Comparison of ENCODE assay signal across 24 mouse cellular contexts in genomic region chr12:85141096-85141495, GRCm38 (mm10). TPM values are rescaled to one million over a fixed set of nuclear protein-coding genes. Genes with fewer than 3 reads are reported as not detected.
"Had no signal": no experiment of that assay in that cellular context is flagged by ENCODE, and none has a peak within 500 bp of the region (broad histone marks: within the 10 kb centered on the region; RNA-seq: fewer than 3 reads in every experiment).

No protein-coding gene starts in this region.

- H3K36me3 ChIP-seq: heart, embryonic 13.5 days; heart, embryonic 15.5 days; kidney, embryonic 15.5 days; limb, embryonic 13.5 days; limb, embryonic 15.5 days had no signal

- H3K4me3 ChIP-seq: heart, adult 2 months; heart, embryonic 13.5 days; heart, embryonic 15.5 days; hindbrain, embryonic 13.5 days; hindbrain, embryonic 15.5 days; kidney, embryonic 15.5 days; limb, embryonic 13.5 days; limb, embryonic 15.5 days; liver, embryonic 12.5 days had no signal

- H3K9ac ChIP-seq: heart, embryonic 13.5 days; heart, embryonic 15.5 days; hindbrain, embryonic 13.5 days; hindbrain, embryonic 15.5 days; kidney, embryonic 15.5 days; limb, embryonic 13.5 days; limb, embryonic 15.5 days; liver, embryonic 12.5 days; liver, embryonic 14.5 days had no signal

- H3K27me3 ChIP-seq: hindbrain, embryonic 15.5 days; kidney, embryonic 15.5 days had no signal

- H3K27ac ChIP-seq: heart, adult 2 months; heart, embryonic 13.5 days; heart, embryonic 15.5 days; hindbrain, embryonic 13.5 days; hindbrain, embryonic 15.5 days; hindbrain, postnatal 0 days; kidney, embryonic 15.5 days; kidney, postnatal 0 days; limb, embryonic 13.5 days; limb, embryonic 15.5 days; liver, embryonic 12.5 days; liver, embryonic 14.5 days had no signal

- H3K9me3 ChIP-seq: heart, embryonic 13.5 days; heart, embryonic 15.5 days; hindbrain, embryonic 15.5 days; kidney, embryonic 15.5 days; limb, embryonic 13.5 days; limb, embryonic 15.5 days; liver, embryonic 12.5 days had no signal

- H3K4me2 ChIP-seq: heart, embryonic 15.5 days; hindbrain, embryonic 13.5 days; hindbrain, embryonic 15.5 days; kidney, embryonic 15.5 days; limb, embryonic 13.5 days; limb, embryonic 15.5 days; liver, embryonic 12.5 days had no signal

- DNase-seq: gastrocnemius, postnatal 14 days; gastrocnemius, postnatal 36 days; heart, postnatal 14 days; heart, postnatal 36 days; kidney, adult 11 months; kidney, adult 2 months; kidney, adult 9 months; kidney, postnatal 14 days; kidney, postnatal 36 days; left cerebral cortex, postnatal 4 days had no signal

- ATAC-seq: hindbrain, postnatal 0 days; intestine, embryonic 16.5 days; liver, embryonic 12.5 days had no signal

RNA-seq across cellular contexts. Expression of gene Pgf, which starts 36.5 kb away (rescaled TPM):
- polyA plus RNA-seq: liver, adult 2 months had no signal
